Mouse (Mus musculus): ENCODE data around the gene Rab11b.

GRCm38 (mm10) chr17:33773426-33773825, 13.1 kb upstream of the Rab11b start:
- TF ChIP-seq CTCF (IDR thresholded peaks at IDR 0.05; ENCODE audit: low read depth, low read length) (no peak), TAL1 (conservative IDR thresholded peaks at IDR 0.05; ENCODE audit: low read depth, low read length) (no peak), GATA1 (IDR thresholded peaks at IDR 0.05; ENCODE audit: borderline replicate concordance, low read length) (no peak)
